Mouse (Mus musculus): Measurements from ENCODE around the gene Cox4i1. TPM values are rescaled to one million over a fixed set of nuclear protein-coding genes. Genes with fewer than 3 reads are reported as not detected.
"Not testable (repeated sequence)": the region's sequence is repeated elsewhere in the genome, so short reads cannot be mapped to it uniquely, and the experiment has no call there.

Gene Cox4i1
- polyA plus RNA-seq, 1 experiment from 2014 or later: 812 TPM

DNA sequence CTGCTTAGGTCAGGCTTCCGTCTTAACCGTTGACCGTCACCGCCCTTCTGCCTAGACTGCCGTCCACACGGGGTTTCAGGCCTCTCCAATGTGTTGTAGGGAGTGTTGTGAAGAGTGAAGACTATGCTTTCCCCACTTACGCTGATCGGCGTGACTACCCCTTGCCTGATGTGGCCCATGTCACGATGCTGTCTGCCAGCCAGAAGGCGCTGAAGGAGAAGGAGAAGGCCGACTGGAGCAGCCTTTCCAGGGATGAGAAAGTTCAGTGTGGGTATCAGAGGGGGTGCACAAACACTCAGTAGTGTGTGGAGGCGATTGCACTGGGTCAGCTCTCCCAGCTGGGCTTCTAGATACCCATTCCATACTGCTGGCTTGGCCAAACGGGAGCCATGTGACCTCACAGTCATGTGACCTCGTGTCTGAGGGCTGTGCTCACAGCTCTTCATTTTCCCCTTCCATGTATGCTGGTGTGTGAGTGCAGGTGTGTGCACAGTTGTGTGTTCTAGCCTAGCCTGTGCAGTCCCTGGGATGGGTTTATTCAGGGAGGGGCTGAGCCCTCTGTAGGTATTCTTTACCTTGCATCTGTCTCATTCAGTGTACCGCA, 4.7 kb downstream of the Cox4i1 start:
- no peak for ATAC-seq (replicated peaks; ENCODE audit: low FRiP score)

DNA sequence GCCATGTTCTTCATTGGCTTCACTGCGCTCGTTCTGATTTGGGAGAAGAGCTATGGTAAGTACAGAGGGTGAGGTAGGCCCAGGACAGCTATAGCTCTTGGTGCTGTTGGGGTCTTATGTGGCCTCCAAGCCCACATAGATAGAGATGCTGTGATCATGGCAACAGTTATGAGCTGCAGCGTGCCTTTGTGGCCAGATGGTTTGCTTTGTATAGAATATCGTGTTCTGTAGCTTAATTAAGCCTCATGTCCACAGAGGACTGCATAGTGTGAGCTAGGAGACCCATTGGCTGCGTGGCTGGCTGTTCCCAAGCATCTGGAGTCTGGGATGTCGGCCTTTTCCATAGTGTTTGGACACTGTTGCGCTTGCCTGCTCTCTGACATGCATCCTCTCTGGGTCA, 5.3 kb downstream of the Cox4i1 start:
- H3K9ac ChIP-seq (ENCODE audit: low read length): no peak overlapping the region
- no peak for DNase-seq (ENCODE audit: low spot score)
- H3K27me3 ChIP-seq (ENCODE audit: control insufficient read depth, insufficient read depth, low read length): no peaks in the 10 kb centered on the region
- no peaks in the 10 kb centered on the region for H3K9me3 ChIP-seq (ENCODE audit: control insufficient read depth, low read length)
- no peak overlapping the region for H3K4me2 ChIP-seq (ENCODE audit: low read depth, low read length, severe bottlenecking)
- H3K4me1 ChIP-seq (replicated peaks; ENCODE audit: control insufficient read depth, insufficient read depth, low read length): no peaks in the 10 kb centered on the region
- H3K27ac ChIP-seq (ENCODE audit: low read depth, low read length): no peak overlapping the region
- H3K4me3 ChIP-seq (ENCODE audit: low read depth, low read length): no peak overlapping the region
- no peak for ATAC-seq (replicated peaks; ENCODE audit: low FRiP score)
- 95% methylated on average over 7 of the region's 7 CpGs for WGBS
- peaks cover 7% of the 10 kb centered on the region for H3K36me3 ChIP-seq (ENCODE audit: control insufficient read depth, insufficient read depth, low read length)

More for the DNA sequence above, 4.7 kb downstream of the Cox4i1 start:
- WGBS: 92% methylated on average over 16 of the region's 16 CpGs
- Histone ChIP-seq H3K36me3 (ENCODE audit: control insufficient read depth, insufficient read depth, low read length) (peaks cover 7% of the 10 kb centered on the region), H3K9ac (ENCODE audit: low read length) (no peak overlapping the region), H3K4me1 (replicated peaks; ENCODE audit: control insufficient read depth, insufficient read depth, low read length) (no peaks in the 10 kb centered on the region), H3K27me3 (ENCODE audit: control insufficient read depth, insufficient read depth, low read length) (no peaks in the 10 kb centered on the region), H3K4me3 (ENCODE audit: low read depth, low read length) (no peak overlapping the region), H3K9me3 (ENCODE audit: control insufficient read depth, low read length) (no peaks in the 10 kb centered on the region), H3K4me2 (ENCODE audit: low read depth, low read length, severe bottlenecking) (no peak overlapping the region), H3K27ac (ENCODE audit: low read depth, low read length) (no peak overlapping the region)
- DNase-seq (ENCODE audit: low spot score): no peak

DNA sequence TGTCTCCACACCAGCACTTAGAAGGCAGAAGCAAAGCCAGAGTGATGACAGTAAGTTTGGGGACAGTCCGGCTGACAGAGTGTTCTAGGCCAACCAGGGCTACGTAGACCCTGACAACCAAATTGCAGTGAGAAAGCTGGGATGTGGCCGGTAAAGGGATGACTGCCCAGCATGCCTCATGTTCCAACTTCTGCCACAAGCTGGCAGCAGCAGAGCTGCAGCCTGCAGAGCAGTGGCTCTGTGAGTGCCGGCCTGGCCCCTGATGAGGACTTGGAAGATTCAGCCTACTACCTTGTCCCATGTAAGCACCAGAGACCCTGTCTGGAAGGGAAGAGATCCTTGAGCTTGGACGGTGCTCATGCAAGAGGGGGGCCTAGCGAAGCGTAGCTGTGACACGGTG, 7.7 kb downstream of the Cox4i1 start:
- H3K36me3 ChIP-seq (ENCODE audit: control insufficient read depth, insufficient read depth, low read length): peaks cover 4% of the 10 kb centered on the region
- no peak overlapping the region for H3K9ac ChIP-seq (ENCODE audit: low read length)
- H3K9me3 ChIP-seq (ENCODE audit: control insufficient read depth, low read length): no peaks in the 10 kb centered on the region
- ATAC-seq (replicated peaks; ENCODE audit: low FRiP score): no peak
- no peak overlapping the region for H3K4me2 ChIP-seq (ENCODE audit: low read depth, low read length, severe bottlenecking)
- DNase-seq (ENCODE audit: low spot score): no peak
- no peak overlapping the region for H3K27ac ChIP-seq (ENCODE audit: low read depth, low read length)
- H3K4me1 ChIP-seq (replicated peaks; ENCODE audit: control insufficient read depth, insufficient read depth, low read length): no peaks in the 10 kb centered on the region
- H3K4me3 ChIP-seq (ENCODE audit: low read depth, low read length): no peak overlapping the region
- WGBS: 79% methylated on average over 8 of the region's 8 CpGs
- no peaks in the 10 kb centered on the region for H3K27me3 ChIP-seq (ENCODE audit: control insufficient read depth, insufficient read depth, low read length)

DNA sequence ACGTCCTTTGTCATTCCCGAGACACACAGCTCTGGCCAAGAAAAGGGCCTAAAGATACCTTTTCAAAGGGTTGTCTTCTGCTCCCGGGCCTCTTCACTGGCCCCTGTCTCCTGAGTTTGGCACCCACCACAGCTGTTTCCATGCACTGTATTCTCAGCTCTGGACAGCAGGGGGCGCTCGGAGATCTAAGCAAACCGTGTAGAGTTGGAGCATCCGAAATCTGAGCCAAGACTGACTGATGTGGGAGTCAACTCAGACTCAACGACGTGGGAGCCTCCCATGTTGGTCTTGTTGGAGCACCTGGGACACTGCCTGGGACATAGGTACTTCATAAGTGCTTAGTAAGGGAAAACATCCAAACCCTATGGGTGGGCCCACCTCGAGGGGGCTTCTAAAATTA, 10.4 kb downstream of the Cox4i1 start:
- Histone ChIP-seq H3K36me3 (ENCODE audit: control insufficient read depth, insufficient read depth, low read length) (no peaks in the 10 kb centered on the region; the same call in 1 of the 2 replicates), H3K27ac (ENCODE audit: low read depth, low read length) (no peak overlapping the region), H3K9ac (ENCODE audit: low read length) (no peak overlapping the region), H3K4me2 (ENCODE audit: low read depth, low read length, severe bottlenecking) (no peak overlapping the region), H3K4me3 (ENCODE audit: low read depth, low read length) (no peak overlapping the region), H3K27me3 (ENCODE audit: control insufficient read depth, insufficient read depth, low read length) (no peaks in the 10 kb centered on the region), H3K4me1 (replicated peaks; ENCODE audit: control insufficient read depth, insufficient read depth, low read length) (no peaks in the 10 kb centered on the region), H3K9me3 (ENCODE audit: control insufficient read depth, low read length) (no peaks in the 10 kb centered on the region)
- DNase-seq (ENCODE audit: low spot score) (peak; percentile 91), ATAC-seq (replicated peaks; ENCODE audit: low FRiP score) (peak; percentile 46; the same call in 1 of the 2 replicates)
- WGBS: 11% methylated on average over 10 of the region's 10 CpGs

DNA sequence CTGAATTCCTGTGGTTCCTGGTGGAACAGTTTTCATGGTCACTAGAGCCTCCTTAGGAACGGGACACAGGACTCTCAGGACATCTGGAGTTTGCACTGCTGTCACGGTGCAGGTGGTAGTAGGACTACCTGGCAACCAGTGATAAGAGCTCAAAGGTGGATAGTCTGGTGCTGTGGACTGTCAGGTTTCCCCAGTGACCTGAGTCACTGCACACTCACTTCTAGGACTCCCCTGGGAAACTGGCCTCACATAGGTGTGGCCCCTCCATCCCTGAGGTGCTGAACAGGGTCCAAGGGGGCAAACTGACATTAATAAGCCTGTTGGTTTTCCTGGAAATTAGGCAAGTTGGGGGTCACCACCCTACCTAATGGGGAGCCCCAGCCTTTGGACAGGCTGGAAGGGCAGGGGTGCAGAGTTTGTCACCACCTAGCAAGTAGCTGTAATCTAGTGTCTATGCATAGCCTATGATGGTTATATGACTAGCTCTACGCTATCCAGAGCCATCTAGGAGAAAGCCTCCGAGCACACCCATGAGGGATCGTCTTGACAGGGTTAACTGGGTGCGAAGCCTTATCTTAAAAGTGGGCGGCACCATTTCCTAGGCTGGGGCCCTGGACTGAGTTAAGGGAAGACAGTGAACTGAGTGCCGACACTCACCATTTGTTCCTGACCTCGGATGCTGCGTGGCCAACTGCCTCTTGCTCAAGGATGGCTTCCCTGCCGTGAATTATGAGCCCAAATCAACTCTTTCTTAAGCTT, 11.8 kb downstream of the Cox4i1 start:
- no peaks in the 10 kb centered on the region for H3K9me3 ChIP-seq (ENCODE audit: control insufficient read depth, low read length)
- H3K9ac ChIP-seq (ENCODE audit: low read length): no peak overlapping the region
- H3K36me3 ChIP-seq (ENCODE audit: control insufficient read depth, insufficient read depth, low read length): no peaks in the 10 kb centered on the region
- H3K27me3 ChIP-seq (ENCODE audit: control insufficient read depth, insufficient read depth, low read length): no peaks in the 10 kb centered on the region
- H3K4me1 ChIP-seq (replicated peaks; ENCODE audit: control insufficient read depth, insufficient read depth, low read length): no peaks in the 10 kb centered on the region
- no peak overlapping the region for H3K4me2 ChIP-seq (ENCODE audit: low read depth, low read length, severe bottlenecking)
- H3K4me3 ChIP-seq (ENCODE audit: low read depth, low read length): no peak overlapping the region
- DNase-seq (ENCODE audit: low spot score) (no peak), ATAC-seq (replicated peaks; ENCODE audit: low FRiP score) (no peak)
- H3K27ac ChIP-seq (ENCODE audit: low read depth, low read length): no peak overlapping the region
- 86% methylated on average over 11 of the region's 11 CpGs for WGBS

DNA sequence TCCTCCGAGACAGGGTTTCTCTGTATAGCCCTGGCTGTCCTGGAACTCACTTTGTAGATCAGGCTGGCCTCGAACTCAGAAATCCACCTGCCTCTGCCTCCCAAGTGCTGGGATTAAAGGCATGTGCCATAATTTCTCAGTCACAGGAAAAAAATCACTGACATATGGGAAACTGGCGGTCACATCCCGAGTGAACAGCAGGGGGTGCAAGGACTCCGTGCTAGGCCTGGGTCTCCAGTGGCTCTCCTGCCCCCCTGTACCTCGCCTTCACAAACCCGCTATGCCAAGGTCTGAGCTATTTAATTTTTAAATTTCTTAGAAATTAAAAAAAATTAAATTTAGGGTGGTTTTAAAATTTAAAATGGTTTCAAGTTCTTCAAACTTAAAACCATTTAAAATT, 12.4 kb downstream of the Cox4i1 start:
- not testable (repeated sequence) for ATAC-seq (replicated peaks; ENCODE audit: low FRiP score); H3K9ac ChIP-seq (ENCODE audit: low read length); H3K4me3 ChIP-seq (ENCODE audit: low read depth, low read length); H3K9me3 ChIP-seq (ENCODE audit: control insufficient read depth, low read length); DNase-seq (ENCODE audit: low spot score); H3K4me2 ChIP-seq (ENCODE audit: low read depth, low read length, severe bottlenecking); H3K4me1 ChIP-seq (replicated peaks; ENCODE audit: control insufficient read depth, insufficient read depth, low read length); H3K27ac ChIP-seq (ENCODE audit: low read depth, low read length); H3K27me3 ChIP-seq (ENCODE audit: control insufficient read depth, insufficient read depth, low read length); H3K36me3 ChIP-seq (ENCODE audit: control insufficient read depth, insufficient read depth, low read length)
- WGBS: 69% methylated on average over 7 of the region's 7 CpGs

DNA sequence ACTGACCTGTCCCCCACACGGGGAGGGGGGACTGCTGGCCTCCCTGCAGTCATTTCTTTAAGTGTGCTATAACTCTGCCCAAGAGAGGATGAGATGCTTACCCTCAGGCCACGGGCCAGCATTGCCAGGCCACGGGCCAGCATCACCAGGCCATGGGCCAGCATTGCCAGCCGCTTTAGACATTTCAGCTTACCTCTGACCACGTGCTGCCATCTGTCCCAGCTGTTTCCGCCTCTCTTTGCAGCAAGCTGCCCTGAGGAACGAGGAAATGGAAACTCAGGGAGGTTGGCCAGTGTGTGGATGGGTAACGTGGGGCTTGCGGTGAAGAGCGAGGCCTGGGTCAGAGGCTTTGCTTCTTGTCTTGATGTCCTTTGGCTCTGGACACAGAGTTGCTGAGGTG, 13.1 kb downstream of the Cox4i1 start:
- Histone ChIP-seq H3K4me3 (ENCODE audit: low read depth, low read length) (no peak overlapping the region), H3K9ac (ENCODE audit: low read length) (no peak overlapping the region), H3K36me3 (ENCODE audit: control insufficient read depth, insufficient read depth, low read length) (no peaks in the 10 kb centered on the region), H3K4me1 (replicated peaks; ENCODE audit: control insufficient read depth, insufficient read depth, low read length) (no peaks in the 10 kb centered on the region), H3K27ac (ENCODE audit: low read depth, low read length) (no peak overlapping the region), H3K4me2 (ENCODE audit: low read depth, low read length, severe bottlenecking) (no peak overlapping the region), H3K9me3 (ENCODE audit: control insufficient read depth, low read length) (no peaks in the 10 kb centered on the region), H3K27me3 (ENCODE audit: control insufficient read depth, insufficient read depth, low read length) (no peaks in the 10 kb centered on the region)
- 84% methylated on average over 10 of the region's 10 CpGs for WGBS
- ATAC-seq (replicated peaks; ENCODE audit: low FRiP score) (no peak), DNase-seq (ENCODE audit: low spot score) (no peak)

DNA sequence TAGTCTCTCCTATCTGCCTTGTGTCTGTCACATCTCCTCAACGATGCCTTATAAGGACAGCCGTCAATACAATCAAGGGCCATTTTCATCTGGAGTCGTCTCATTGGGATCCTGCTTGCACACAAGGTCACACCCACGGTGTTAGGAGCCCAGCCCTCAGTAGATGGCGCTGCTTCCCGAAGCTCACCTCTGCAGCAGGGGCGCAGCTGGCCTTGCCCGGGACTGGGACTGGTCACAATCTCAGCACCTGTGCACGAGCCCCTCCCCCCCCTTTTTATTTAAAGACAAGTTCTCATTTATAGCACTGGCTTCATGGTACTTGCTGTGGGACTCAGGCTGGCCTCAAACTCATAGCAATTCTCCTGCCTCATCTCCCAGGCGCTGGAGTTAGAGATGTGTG, 15.6 kb downstream of the Cox4i1 start:
- Histone ChIP-seq H3K27me3 (ENCODE audit: control insufficient read depth, insufficient read depth, low read length) (no peaks in the 10 kb centered on the region), H3K9ac (ENCODE audit: low read length) (no peak overlapping the region), H3K4me2 (ENCODE audit: low read depth, low read length, severe bottlenecking) (no peak overlapping the region), H3K36me3 (ENCODE audit: control insufficient read depth, insufficient read depth, low read length) (no peaks in the 10 kb centered on the region), H3K4me3 (ENCODE audit: low read depth, low read length) (no peak overlapping the region), H3K27ac (ENCODE audit: low read depth, low read length) (no peak overlapping the region), H3K4me1 (replicated peaks; ENCODE audit: control insufficient read depth, insufficient read depth, low read length) (no peaks in the 10 kb centered on the region), H3K9me3 (ENCODE audit: control insufficient read depth, low read length) (no peaks in the 10 kb centered on the region)
- ATAC-seq (replicated peaks; ENCODE audit: low FRiP score) (no peak), DNase-seq (ENCODE audit: low spot score) (peak; percentile 86)
- 18% methylated on average over 10 of the region's 10 CpGs for WGBS

DNA sequence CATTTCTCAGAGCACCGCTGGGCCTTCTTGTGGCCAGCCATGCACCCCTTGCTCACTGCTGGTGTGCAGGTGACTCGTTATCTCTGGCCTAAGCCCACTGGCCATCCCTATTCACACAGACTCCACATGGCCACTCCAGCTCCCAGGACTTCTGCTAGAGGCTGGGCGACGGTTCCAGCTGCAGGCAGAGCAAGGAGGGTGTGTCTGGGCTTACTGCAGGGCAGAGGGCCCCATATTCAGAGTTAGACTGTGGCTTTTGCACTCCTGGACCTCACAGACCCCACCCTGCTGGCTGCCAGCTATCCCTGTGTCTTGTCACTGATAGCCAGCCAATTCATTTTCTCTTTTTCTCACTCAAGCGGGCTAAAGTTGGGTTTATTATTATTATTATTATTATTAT, 16.1 kb downstream of the Cox4i1 start:
- Histone ChIP-seq H3K27me3 (ENCODE audit: control insufficient read depth, insufficient read depth, low read length) (no peaks in the 10 kb centered on the region), H3K9ac (ENCODE audit: low read length) (no peak overlapping the region), H3K27ac (ENCODE audit: low read depth, low read length) (no peak overlapping the region), H3K4me3 (ENCODE audit: low read depth, low read length) (no peak overlapping the region), H3K4me1 (replicated peaks; ENCODE audit: control insufficient read depth, insufficient read depth, low read length) (no peaks in the 10 kb centered on the region), H3K4me2 (ENCODE audit: low read depth, low read length, severe bottlenecking) (no peak overlapping the region), H3K36me3 (ENCODE audit: control insufficient read depth, insufficient read depth, low read length) (no peaks in the 10 kb centered on the region), H3K9me3 (ENCODE audit: control insufficient read depth, low read length) (no peaks in the 10 kb centered on the region)
- no peak for ATAC-seq (replicated peaks; ENCODE audit: low FRiP score)
- WGBS: 57% methylated on average over 5 of the region's 5 CpGs
- no peak for DNase-seq (ENCODE audit: low spot score)

Data from forebrain, embryonic 11.5 days (tissue).